Mouse (Mus musculus): ENCODE results near the gene Zfp952.

DNA sequence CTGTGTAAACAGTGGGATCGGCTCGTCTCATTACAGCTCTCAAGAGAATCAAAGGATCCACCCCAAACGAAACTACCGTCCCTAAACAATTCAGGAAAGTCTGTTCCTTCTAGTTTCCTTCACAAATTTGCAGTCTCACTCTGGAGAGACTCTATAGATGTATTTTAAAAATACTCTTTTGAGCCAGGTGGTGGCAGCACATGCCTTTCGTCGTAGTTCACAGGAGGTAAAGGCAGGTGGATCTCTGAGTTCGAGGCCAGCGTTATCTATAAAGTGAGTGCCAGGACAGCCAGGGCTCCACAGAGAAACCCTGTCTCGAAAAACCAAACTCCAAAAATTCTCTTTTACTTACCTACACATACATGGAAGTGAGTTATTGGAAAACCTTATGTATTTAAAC is 15.4 kb downstream of the Zfp952 start:
- TF ChIP-seq POLR2A (IDR thresholded peaks at IDR 0.05; ENCODE audit: control insufficient read depth, low read depth, low read length): no peak
- no peak for TF ChIP-seq CTCF (IDR thresholded peaks at IDR 0.05; ENCODE audit: control insufficient read depth, insufficient read depth, insufficient replicate concordance, low read depth, low read length)
